Mouse (Mus musculus): ENCODE measurements around the gene Lgi4.

- TF ChIP-seq CTCF (IDR thresholded peaks at IDR 0.05; ENCODE audit: low read depth): no peak
- no peak for TF ChIP-seq EP300 (IDR thresholded peaks at IDR 0.05; ENCODE audit: low read depth)
Observed at GRCm38 (mm10) chr7:31041023-31041407, 18.1 kb upstream of the Lgi4 start.

All from liver, postnatal 0 days (tissue).